Mouse (Mus musculus): ENCODE measurements around the gene Tmcc3. TPM values are rescaled to one million over a fixed set of nuclear protein-coding genes. Genes with fewer than 3 reads are reported as not detected.

Tmcc3 gene
- 9.9 and 12.8 TPM in 2 replicates for total RNA-seq (2014; rRNA removed)
- 14.7 and 15.2 TPM in 2 replicates for polyA plus RNA-seq (2015; fragmentation: Nextera tagmentation; extraction: Ambion mirVana)

DNA sequence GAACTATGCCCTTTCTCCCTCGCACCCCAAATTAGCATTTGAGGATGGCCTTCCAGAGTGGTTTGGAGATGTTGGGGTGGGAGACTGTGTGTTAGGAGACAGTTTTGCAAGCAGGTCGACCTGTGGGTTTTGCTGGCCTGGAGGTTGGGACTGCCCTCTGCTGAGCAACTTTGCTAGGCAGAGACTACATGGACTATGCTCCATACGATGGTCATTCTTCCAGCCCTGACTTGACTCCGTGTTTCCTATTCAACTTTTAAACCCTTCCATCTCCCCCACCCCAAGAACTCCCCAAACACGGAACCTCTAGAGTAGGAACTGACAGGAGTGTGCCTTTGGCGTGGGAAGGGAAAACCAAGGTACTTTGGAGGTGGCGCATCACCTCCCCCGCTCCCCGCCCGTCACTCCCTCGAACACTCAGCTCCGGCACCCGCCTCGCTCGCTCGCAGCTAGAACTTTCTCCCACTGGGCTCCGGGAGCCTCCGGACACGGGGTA, at the start of gene Tmcc3:
TSS of gene Tmcc3 (plus strand) at position 439 of the 496 bp plus-strand sequence.
- ATAC-seq (ENCODE audit: low FRiP score) (peak; percentile 10), DNase-seq (ENCODE audit: low spot score) (peak; percentile 49)
- TF ChIP-seq CTCF (IDR thresholded peaks at IDR 0.05): peak; percentile 39
- Histone ChIP-seq H3K36me3 (ENCODE audit: insufficient read depth, low read length) (no peaks in the 10 kb centered on the region), H3K4me1 (ENCODE audit: insufficient read depth, low read length) (peaks cover 8% of the 10 kb centered on the region), H3K27ac (ENCODE audit: low read depth, low read length) (peak within 1 kb of the TSS; percentile 43), H3K27me3 (ENCODE audit: insufficient read depth, low read length) (0 out of 2 replicates have a peak, but pooled peaks cover 2% of the 10 kb centered on the region), H3K9me3 (ENCODE audit: low read length) (no peaks in the 10 kb centered on the region), H3K9ac (replicated peaks; ENCODE audit: low read length, poor library complexity, severe bottlenecking) (peak within 1 kb of the TSS; percentile 54), H3K4me2 (ENCODE audit: low read depth, low read length, poor library complexity, severe bottlenecking) (peak within 1 kb of the TSS; percentile 97), H3K4me3 (ENCODE audit: low read depth, low read length) (peak within 1 kb of the TSS; percentile 54)
- 3% methylated on average over 19 of the region's 19 CpGs for WGBS

DNA sequence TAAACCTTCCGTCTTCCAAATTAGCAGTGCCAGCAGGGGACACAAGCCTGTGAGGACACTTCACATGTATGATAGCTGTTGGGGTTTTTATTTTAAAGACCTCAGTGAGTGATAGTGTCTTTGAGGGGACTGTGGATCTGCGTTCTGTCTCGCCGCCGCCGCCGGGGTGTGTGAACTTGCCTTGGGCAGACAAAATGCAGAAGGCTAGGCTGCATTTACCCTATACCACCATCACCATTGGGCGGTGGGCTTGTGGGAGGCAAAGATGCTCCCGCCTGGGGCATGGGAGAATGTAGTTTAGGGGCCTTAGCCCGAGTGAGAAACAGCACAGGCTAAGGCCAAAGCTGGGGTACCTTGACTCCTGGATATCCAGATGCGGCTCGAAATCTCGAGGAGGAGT, 49.1 kb upstream of the Tmcc3 start:
- Histone ChIP-seq H3K4me1 (ENCODE audit: insufficient read depth, low read length) (no peaks in the 10 kb centered on the region), H3K9me3 (ENCODE audit: low read length) (no peaks in the 10 kb centered on the region), H3K27ac (ENCODE audit: low read depth, low read length) (no peak overlapping the region), H3K27me3 (ENCODE audit: insufficient read depth, low read length) (no peaks in the 10 kb centered on the region), H3K4me3 (ENCODE audit: low read depth, low read length) (no peak overlapping the region), H3K4me2 (ENCODE audit: low read depth, low read length, poor library complexity, severe bottlenecking) (no peak overlapping the region), H3K36me3 (ENCODE audit: insufficient read depth, low read length) (no peaks in the 10 kb centered on the region), H3K9ac (replicated peaks; ENCODE audit: low read length, poor library complexity, severe bottlenecking) (no peak overlapping the region)
- no peak for DNase-seq (ENCODE audit: low spot score)
- TF ChIP-seq CTCF (IDR thresholded peaks at IDR 0.05): no peak
- ATAC-seq (ENCODE audit: low FRiP score): no peak
- 94% methylated on average over 13 of the region's 13 CpGs for WGBS

DNA sequence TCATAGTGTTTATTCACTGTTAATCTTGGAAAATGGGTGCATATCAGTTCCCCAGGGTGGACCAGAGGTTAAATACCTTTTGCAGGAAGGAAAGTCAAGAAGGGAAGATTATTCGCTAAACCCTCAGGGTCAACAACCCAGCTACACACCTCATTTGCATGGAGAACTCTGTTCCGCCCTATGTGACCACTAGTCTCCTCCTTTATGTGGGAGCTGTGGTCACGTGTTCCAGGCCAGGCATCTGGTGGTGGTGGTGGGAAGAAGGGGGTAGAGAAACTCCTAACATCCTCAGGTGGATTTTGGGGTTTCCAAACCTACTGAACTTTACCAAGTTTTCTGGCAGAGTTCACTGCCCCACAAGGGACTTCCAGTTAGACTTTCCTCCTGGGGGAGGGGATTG, 48.5 kb upstream of the Tmcc3 start:
- H3K4me2 ChIP-seq (ENCODE audit: low read depth, low read length, poor library complexity, severe bottlenecking): no peak overlapping the region
- H3K4me3 ChIP-seq (ENCODE audit: low read depth, low read length): no peak overlapping the region
- 88% methylated on average over 3 of the region's 3 CpGs for WGBS
- DNase-seq (ENCODE audit: low spot score) (no peak), ATAC-seq (ENCODE audit: low FRiP score) (no peak)
- H3K27ac ChIP-seq (ENCODE audit: low read depth, low read length): no peak overlapping the region
- no peak overlapping the region for H3K9ac ChIP-seq (replicated peaks; ENCODE audit: low read length, poor library complexity, severe bottlenecking)
- H3K9me3 ChIP-seq (ENCODE audit: low read length): no peaks in the 10 kb centered on the region
- no peaks in the 10 kb centered on the region for H3K27me3 ChIP-seq (ENCODE audit: insufficient read depth, low read length)
- no peaks in the 10 kb centered on the region for H3K36me3 ChIP-seq (ENCODE audit: insufficient read depth, low read length)
- TF ChIP-seq CTCF (IDR thresholded peaks at IDR 0.05): no peak
- no peaks in the 10 kb centered on the region for H3K4me1 ChIP-seq (ENCODE audit: insufficient read depth, low read length)

DNA sequence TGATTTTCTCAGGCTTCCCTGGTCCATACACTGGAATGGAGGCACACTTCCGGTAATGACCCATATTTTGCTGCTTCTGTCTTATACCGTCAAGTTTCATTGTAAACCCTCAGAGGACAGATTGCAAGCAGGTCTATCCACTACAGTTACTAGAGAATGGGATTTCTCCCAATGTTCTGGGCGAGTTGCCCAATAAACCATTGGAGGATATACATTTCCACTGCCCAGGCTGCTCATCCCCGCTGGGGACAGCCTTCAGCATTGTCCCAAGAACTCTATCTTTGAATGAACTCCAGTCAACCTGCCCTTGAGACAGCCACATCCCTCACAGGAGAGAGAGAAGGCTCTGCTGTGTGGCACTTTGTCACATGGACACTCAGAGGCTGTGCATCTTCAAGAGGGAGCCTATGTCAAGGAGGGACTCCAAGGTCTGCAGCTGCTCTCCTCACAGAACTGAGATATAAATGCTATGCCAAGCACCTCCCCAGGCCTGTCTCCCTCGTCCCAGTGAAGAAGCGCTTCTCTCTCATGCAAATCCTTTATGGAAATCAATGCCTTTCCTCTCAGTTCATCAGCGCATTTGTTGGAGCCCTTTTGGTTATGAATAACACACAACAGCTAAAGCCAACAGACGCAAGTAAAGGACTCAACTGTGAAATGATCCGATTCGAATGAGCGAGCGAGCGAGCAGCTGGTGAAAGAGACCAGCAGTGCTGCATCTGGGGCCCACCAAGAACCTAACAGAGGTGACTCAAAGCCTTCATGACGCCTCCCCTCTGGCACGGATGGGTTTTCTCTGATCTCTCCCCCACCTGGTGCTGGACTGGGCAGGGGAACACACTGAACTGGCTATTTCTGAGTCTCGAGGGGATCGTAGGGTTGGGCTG, 45.9 kb upstream of the Tmcc3 start:
- no peak for TF ChIP-seq CTCF (IDR thresholded peaks at IDR 0.05)
- no peak overlapping the region for H3K9ac ChIP-seq (replicated peaks; ENCODE audit: low read length, poor library complexity, severe bottlenecking)
- H3K4me2 ChIP-seq (ENCODE audit: low read depth, low read length, poor library complexity, severe bottlenecking): no peak overlapping the region
- no peaks in the 10 kb centered on the region for H3K36me3 ChIP-seq (ENCODE audit: insufficient read depth, low read length)
- DNase-seq (ENCODE audit: low spot score): peak; percentile 75
- H3K4me3 ChIP-seq (ENCODE audit: low read depth, low read length): no peak overlapping the region
- H3K27me3 ChIP-seq (ENCODE audit: insufficient read depth, low read length): no peaks in the 10 kb centered on the region
- ATAC-seq (ENCODE audit: low FRiP score): no peak
- no peaks in the 10 kb centered on the region for H3K4me1 ChIP-seq (ENCODE audit: insufficient read depth, low read length)
- H3K27ac ChIP-seq (ENCODE audit: low read depth, low read length): no peak overlapping the region
- 49% methylated on average over 17 of the region's 17 CpGs for WGBS
- no peaks in the 10 kb centered on the region for H3K9me3 ChIP-seq (ENCODE audit: low read length)

DNA sequence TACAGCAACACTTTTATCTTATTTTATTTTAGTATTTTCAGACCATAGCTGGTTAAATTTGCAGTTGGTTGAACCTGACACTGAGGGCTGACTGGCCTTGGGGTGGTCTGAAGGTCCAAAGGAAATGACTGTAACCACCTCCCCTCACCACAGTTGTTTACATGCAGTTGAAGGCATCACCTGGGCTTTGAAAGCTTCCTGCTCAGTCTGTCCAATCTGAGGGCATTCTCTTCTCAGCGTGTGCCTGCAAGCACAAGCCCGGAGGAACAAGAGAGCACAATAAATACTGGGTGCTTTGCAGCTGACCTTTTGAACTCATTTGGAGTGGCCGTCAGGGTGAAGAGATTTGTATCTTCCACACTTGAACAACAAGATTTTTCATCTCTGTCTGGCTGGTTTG, 36.4 kb upstream of the Tmcc3 start:
- no peak for TF ChIP-seq CTCF (IDR thresholded peaks at IDR 0.05)
- no peak overlapping the region for H3K9ac ChIP-seq (replicated peaks; ENCODE audit: low read length, poor library complexity, severe bottlenecking)
- no peak overlapping the region for H3K4me3 ChIP-seq (ENCODE audit: low read depth, low read length)
- no peak overlapping the region for H3K4me2 ChIP-seq (ENCODE audit: low read depth, low read length, poor library complexity, severe bottlenecking)
- no peak overlapping the region for H3K27ac ChIP-seq (ENCODE audit: low read depth, low read length)
- H3K4me1 ChIP-seq (ENCODE audit: insufficient read depth, low read length): no peaks in the 10 kb centered on the region; the same call in 1 of the 2 replicates
- no peaks in the 10 kb centered on the region for H3K36me3 ChIP-seq (ENCODE audit: insufficient read depth, low read length)
- no peaks in the 10 kb centered on the region for H3K9me3 ChIP-seq (ENCODE audit: low read length)
- no peak for ATAC-seq (ENCODE audit: low FRiP score)
- H3K27me3 ChIP-seq (ENCODE audit: insufficient read depth, low read length): no peaks in the 10 kb centered on the region
- 32% methylated on average over 3 of the region's 3 CpGs for WGBS
- DNase-seq (ENCODE audit: low spot score): no peak

DNA sequence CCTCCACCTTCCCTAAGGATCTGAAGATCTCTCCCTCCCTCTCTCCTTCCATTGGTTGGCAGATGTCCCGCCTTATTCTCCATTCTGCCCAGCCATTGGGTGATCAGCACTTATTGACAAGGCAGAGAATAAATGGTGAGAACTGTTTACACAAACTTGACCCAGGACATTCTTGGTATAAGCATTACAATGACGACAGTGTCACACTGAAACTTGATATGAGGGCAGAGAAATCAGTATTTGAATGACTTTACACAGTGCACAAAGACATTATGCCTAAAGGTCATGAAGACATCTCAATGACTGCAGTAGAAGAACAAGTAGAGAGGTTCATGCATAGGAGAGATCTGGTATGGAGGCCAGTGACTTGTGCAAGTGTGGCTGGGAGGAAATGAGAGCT, 35.2 kb upstream of the Tmcc3 start:
- Histone ChIP-seq H3K4me1 (ENCODE audit: insufficient read depth, low read length) (no peaks in the 10 kb centered on the region; the same call in 1 of the 2 replicates), H3K9ac (replicated peaks; ENCODE audit: low read length, poor library complexity, severe bottlenecking) (no peak overlapping the region), H3K4me3 (ENCODE audit: low read depth, low read length) (no peak overlapping the region), H3K4me2 (ENCODE audit: low read depth, low read length, poor library complexity, severe bottlenecking) (no peak overlapping the region), H3K27ac (ENCODE audit: low read depth, low read length) (no peak overlapping the region), H3K9me3 (ENCODE audit: low read length) (no peaks in the 10 kb centered on the region), H3K27me3 (ENCODE audit: insufficient read depth, low read length) (no peaks in the 10 kb centered on the region), H3K36me3 (ENCODE audit: insufficient read depth, low read length) (no peaks in the 10 kb centered on the region)
- ATAC-seq (ENCODE audit: low FRiP score) (no peak), DNase-seq (ENCODE audit: low spot score) (no peak)
- no peak for TF ChIP-seq CTCF (IDR thresholded peaks at IDR 0.05)
- 56% methylated on average over 2 of the region's 2 CpGs for WGBS
